Mouse (Mus musculus): ENCODE data around the gene F2rl2.
A peak's percentile ranks its signal among the peaks of the same experiment; 100 is the strongest.

Gene F2rl2

GRCm38 (mm10) chr13:95697874-95698273, 1.2 kb downstream of the F2rl2 start:
- DNase-seq (ENCODE audit: extremely low read depth, insufficient read length, low spot score): no peak

GRCm38 (mm10) chr13:95703376-95703775, 6.7 kb downstream of the F2rl2 start:
- DNase-seq (ENCODE audit: extremely low read depth, insufficient read length, low spot score): no peak

GRCm38 (mm10) chr13:95705589-95705988, 8.9 kb downstream of the F2rl2 start:
- no peak for DNase-seq (ENCODE audit: extremely low read depth, insufficient read length, low spot score)

- DNase-seq (ENCODE audit: extremely low read depth, insufficient read length, low spot score): no peak
These were observed 15.4 kb downstream of the F2rl2 start for GRCm38 (mm10) chr13:95712054-95712453.

GRCm38 (mm10) chr13:95712570-95713268, 16.1 kb downstream of the F2rl2 start:
- DNase-seq (ENCODE audit: extremely low read depth, insufficient read length, low spot score): no peak

GRCm38 (mm10) chr13:95714271-95714975, 17.8 kb downstream of the F2rl2 start:
- DNase-seq (ENCODE audit: extremely low read depth, insufficient read length, low spot score): no peak

GRCm38 (mm10) chr13:95715356-95715755, 18.7 kb downstream of the F2rl2 start:
- DNase-seq (ENCODE audit: extremely low read depth, insufficient read length, low spot score): no peak

GRCm38 (mm10) chr13:95719320-95720232, 22.9 kb downstream of the F2rl2 start:
- peak; percentile 36 for DNase-seq (ENCODE audit: extremely low read depth, insufficient read length, low spot score)

GRCm38 (mm10) chr13:95730491-95730890, 33.8 kb downstream of the F2rl2 start:
- no peak for DNase-seq (ENCODE audit: extremely low read depth, insufficient read length, low spot score)

- no peak for DNase-seq (ENCODE audit: extremely low read depth, insufficient read length, low spot score)
These were observed 43.0 kb downstream of the F2rl2 start for GRCm38 (mm10) chr13:95739651-95740050.

GRCm38 (mm10) chr13:95741813-95742689, 45.4 kb downstream of the F2rl2 start:
- no peak for DNase-seq (ENCODE audit: extremely low read depth, insufficient read length, low spot score)

- no peak for DNase-seq (ENCODE audit: extremely low read depth, insufficient read length, low spot score)
These were observed 46.3 kb downstream of the F2rl2 start for GRCm38 (mm10) chr13:95742881-95743466.

- DNase-seq (ENCODE audit: extremely low read depth, insufficient read length, low spot score): no peak
These were observed 48.8 kb downstream of the F2rl2 start for GRCm38 (mm10) chr13:95745451-95745850.

- peak; percentile 11 for DNase-seq (ENCODE audit: extremely low read depth, insufficient read length, low spot score)
These were observed 49.9 kb downstream of the F2rl2 start for GRCm38 (mm10) chr13:95746509-95746908.

- no peak for DNase-seq (ENCODE audit: extremely low read depth, insufficient read length, low spot score)
These were observed 50.4 kb downstream of the F2rl2 start for GRCm38 (mm10) chr13:95747101-95747500.

- no peak for DNase-seq (ENCODE audit: extremely low read depth, insufficient read length, low spot score)
These were observed 50.9 kb downstream of the F2rl2 start for GRCm38 (mm10) chr13:95747541-95747940.

All from 3134 (cell line).